In the genomic region with DNA sequence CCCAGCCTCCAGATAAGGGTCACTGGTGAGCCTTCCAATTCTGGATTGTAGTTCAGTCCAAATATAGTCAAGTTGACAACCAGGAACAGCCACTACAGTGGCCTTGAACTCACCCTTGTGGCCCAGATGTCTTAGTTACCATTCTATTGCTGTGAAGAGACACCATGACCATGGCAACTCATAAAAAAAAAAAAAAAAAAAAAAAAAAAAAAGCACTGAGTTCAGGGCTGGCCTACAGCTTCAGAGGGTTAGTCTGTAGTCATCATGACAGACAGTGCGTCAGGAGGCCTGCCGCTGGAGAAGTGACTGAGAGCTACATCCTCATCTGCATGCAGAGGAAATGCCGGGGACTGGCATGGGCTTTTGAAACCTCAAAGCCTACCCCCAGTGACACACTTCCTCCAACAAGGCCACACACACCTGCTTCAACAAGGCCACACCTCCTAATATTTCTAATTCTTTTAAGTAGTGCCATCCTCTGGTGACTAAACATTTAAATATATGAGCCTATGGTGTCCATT, we compare ENCODE assay signal across 15 mouse cellular contexts. TPM values are rescaled to one million over a fixed set of nuclear protein-coding genes. Genes with fewer than 3 reads are reported as not detected.
"Had no signal": no experiment of that assay in that cellular context is flagged by ENCODE, and none has a peak within 500 bp of the region (broad histone marks: within the 10 kb centered on the region; RNA-seq: fewer than 3 reads in every experiment).

No protein-coding gene starts in this region.

- H3K9me3 ChIP-seq: liver, embryonic 15.5 days; midbrain, embryonic 10.5 days; midbrain, embryonic 12.5 days; neural tube, embryonic 13.5 days; neural tube, embryonic 15.5 days had no signal

- H3K36me3 ChIP-seq: liver, embryonic 15.5 days had no signal

- H3K27me3 ChIP-seq: liver, embryonic 15.5 days; midbrain, embryonic 12.5 days; neural tube, embryonic 13.5 days; neural tube, embryonic 15.5 days had no signal

- H3K4me3 ChIP-seq: liver, embryonic 15.5 days; midbrain, embryonic 10.5 days; midbrain, embryonic 12.5 days; myocyte; neural tube, embryonic 13.5 days; neural tube, embryonic 15.5 days had no signal

- H3K4me2 ChIP-seq: liver, embryonic 15.5 days; lung, embryonic 14.5 days; midbrain, embryonic 12.5 days; neural tube, embryonic 13.5 days; neural tube, embryonic 15.5 days had no signal

- H3K4me1 ChIP-seq: liver, embryonic 15.5 days; midbrain, embryonic 10.5 days; midbrain, embryonic 12.5 days; neural tube, embryonic 13.5 days; neural tube, embryonic 15.5 days had no signal

- DNase-seq: liver, postnatal 0 days; lung, embryonic 14.5 days; lung, postnatal 10 days; lung, postnatal 4 days; midbrain, embryonic 14.5 days; right cerebral cortex, postnatal 14 days; thymus, adult 2 months; thymus, postnatal 25 days had no signal

- H3K9ac ChIP-seq: liver, embryonic 15.5 days; liver, postnatal 0 days; lung, embryonic 14.5 days; midbrain, embryonic 12.5 days; neural tube, embryonic 13.5 days; neural tube, embryonic 15.5 days had no signal

- H3K27ac ChIP-seq: liver, embryonic 15.5 days; midbrain, embryonic 10.5 days; midbrain, embryonic 12.5 days; neural tube, embryonic 13.5 days; neural tube, embryonic 15.5 days had no signal

- ATAC-seq: liver, postnatal 0 days had no signal

RNA-seq across cellular contexts. Expression of a gene that starts 58.5 kb away (rescaled TPM):
- total RNA-seq: megakaryocyte-erythroid progenitor cell, adult 5-6 weeks had no signal
- polyA plus RNA-seq: liver, postnatal 0 days had no signal
